Mouse (Mus musculus): ENCODE measurements around the gene Ak1.

The Ak1 gene

DNA sequence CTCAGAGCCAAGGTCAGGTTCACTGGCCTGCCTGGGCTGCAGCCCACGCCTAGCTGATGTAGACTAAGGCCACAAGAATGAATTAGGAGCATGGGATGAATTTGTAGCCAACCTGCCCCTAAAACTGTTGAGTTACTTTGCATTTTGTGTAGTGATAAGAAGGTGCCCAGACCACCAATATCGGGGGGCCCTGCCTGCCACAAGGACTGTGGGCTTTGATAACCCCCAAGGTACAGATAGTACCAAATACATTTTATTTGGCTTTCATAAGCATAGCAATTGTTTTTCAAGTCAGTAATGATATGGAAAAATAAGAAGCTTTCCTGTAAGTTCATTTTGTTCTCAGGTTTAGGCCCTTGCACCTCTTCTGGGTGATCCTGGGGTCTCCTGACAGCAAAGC, 37.3 kb downstream of the Ak1 start:
- no peak for DNase-seq

DNA sequence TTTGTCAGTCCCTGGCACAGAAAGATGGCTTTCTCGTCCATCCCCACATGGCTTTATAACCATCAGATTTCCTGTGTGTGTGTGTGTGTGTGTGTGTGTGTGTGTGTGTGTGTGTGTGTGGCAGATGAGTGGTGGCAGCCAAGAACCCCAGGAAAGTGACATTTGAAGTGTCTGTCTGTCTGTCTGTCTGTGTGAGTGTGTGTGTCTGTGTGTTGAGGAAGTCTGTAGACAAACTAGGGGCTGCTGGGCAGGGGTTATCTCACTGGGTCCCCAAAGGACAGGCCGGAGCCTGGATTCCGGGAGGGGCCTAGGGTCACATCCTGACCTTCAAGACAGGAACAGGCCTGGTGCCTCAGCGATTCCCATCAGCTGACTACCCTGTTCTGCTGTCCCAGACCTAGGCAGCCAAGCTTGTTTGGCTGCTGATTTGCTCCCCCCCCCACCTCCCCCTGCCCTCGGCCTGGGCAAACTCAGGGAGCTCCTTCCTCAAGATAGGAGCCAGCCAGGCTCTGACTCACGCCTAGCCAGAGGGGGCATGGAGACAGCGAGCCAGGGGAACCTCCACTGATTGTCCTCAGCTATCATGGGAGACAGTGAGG, 40.0 kb downstream of the Ak1 start:
- no peak for DNase-seq

DNA sequence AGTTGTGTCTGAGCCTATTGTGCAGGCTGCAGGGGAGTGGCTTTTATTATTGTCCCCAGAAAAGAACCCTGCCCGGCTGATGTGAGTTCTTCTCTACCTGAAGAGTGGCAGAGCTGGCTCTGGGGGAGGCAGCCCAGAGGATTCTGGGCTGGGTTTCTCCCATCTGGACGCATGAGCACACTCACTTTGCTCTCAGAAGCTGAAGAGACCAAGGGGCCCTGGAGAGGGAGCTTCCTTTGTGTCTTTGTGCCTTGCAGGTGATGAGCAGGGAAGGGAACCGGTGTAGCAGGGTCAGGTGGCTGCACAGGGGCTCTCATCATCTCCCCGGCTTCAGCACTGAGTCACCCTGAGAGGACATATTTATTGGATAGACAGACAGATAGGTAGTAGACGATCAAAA, 40.7 kb downstream of the Ak1 start:
- no peak for DNase-seq

DNA sequence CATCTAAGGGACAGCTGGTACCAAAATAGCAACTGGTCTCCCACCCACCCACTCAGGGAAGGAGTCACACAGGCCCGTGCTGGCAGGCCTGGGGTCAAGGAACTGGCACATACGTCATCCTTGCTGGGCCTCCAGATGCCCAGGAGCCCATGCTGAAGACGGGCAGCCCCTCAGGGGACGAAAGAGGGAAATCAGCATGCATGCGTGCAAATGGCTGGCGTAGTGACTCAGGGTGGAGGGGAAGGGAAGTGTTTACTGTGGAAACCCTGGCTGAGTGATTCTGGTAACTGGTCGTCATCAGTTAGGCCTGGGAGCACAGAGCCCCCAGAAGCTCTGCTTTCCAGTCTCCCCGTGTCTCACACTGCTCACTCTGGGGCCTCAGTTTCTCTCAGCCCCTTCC, 43.8 kb downstream of the Ak1 start:
- DNase-seq, result no peak

DNA sequence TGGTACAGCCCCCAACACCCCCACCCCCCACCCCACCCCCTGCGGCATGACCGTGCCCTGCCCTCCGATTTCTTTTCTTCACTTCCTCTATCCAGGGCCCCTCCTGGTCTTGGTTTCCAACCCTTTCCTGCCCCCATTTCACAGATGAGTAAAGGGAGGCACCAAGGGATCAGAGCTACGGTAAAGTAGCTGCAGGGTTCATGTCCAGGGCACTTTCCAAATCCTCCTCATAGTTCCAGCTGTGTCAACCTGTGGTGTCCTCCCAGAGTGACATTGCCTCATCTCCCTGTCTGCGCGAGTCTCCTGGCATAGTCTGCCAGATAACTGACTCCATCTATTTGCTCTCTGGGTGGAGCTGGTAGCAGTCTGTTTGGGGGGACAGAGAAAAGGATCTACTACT, 44.3 kb downstream of the Ak1 start:
- no peak for DNase-seq

DNA sequence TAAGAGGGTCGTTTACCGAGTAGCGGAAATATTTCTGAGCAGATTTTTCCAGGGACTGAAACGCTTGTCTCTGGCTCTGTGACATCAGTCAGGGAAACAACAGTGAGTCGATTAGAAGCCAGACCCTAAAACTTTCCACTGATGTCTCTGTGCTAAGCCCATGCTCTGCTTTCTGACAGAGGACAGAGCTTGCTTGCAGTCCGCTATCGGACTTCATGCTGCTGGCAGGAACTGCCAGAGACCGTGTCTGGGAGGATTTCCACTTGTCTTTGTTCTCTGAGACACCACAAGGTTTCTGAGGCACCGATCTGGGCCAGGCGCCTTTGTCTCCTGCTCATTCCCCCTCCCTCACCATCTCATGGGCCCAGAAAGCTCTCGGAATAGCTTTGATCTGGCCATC, 46.2 kb downstream of the Ak1 start:
- DNase-seq, result no peak

DNA sequence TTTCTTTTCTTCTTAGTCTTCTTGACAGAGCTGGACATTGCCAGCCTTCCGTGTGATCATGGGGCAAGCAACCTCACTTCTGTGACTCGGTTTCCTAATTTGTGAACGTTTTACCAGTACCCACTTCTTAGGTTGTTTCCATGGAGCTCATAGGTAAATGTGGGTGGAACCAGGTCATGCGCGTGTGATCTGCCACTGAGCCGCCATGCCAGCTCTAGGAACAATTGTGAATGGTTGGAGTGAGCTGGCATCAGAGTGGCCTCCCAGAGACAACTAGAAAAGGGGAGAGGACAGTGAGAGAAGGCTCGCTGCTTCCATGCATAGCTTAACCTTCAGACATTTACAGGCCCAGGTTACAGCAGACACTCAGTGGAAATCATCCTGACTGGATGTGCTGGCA, 46.6 kb downstream of the Ak1 start:
- DNase-seq, result no peak

DNA sequence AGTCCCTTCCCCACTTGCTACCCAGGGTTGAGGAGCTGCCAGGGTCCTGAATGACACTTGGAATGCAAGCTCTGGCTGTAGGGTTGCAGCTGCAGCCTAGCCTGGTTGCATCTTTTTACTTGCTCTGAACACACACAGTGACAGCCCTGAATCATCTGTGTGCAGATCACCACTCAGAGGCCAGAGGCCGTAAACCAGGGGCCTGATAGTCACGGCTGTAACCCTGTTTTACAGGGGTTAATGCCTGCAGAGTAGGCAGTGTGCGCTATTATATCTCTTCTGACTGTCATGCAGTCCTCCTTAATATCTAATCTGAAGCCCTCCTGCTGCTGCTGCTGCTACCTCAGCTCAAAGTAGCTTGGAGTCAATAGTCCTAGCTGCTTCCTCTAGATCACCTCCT, 48.3 kb downstream of the Ak1 start:
- DNase-seq, result no peak

DNA sequence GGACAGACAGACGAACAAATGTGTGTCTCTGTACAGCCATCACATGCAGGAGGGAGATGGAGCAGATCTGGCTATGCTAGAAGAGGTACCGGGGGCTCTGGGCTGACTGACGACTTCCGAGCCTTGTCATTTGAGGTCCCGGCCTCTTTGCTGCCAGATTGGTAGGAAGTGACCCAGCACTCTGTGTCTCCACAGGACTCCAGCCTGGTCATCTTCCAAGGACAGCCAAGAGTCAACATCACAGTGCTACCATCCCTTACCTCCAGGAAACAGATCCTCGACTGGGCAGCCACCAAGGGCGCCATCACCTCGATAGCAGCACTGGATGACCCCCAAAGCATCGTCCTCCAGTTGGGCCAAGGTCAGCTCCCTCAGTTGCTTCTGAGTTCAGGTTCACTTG, 49.6 kb downstream of the Ak1 start:
- no peak for DNase-seq

DNA sequence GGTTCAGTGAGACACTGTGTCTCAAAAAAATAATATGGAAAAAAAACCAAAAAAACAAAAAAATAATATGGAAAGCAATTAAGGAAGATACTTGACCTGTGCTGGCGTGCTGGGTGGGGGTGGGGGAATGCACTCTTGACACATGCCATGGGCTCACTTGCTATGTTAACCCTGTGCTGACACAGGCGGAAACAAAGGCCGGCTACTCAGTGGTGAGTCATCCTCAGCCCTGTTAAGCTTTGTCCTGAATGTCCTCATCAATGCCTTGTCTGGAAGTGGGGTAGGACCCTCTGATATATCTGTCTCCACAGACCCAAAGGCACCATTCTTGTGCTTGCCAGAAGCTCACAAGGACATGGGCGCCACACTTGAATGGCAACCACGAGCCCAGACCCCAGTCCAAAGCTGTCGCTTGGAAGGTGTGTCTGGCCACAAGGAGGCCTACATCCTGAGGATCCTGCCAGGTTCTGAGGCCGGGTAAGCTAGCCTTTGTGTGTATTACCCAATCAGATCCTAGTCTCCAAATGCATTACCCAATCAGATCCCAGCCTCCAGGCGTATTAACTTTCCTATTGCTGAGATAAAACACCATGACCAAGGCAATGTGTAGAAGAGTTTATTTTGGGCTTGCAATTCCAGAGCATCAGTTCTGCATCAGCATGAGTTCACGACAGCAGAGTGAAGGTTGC, 50.5 kb downstream of the Ak1 start:
- no peak for DNase-seq

DNA sequence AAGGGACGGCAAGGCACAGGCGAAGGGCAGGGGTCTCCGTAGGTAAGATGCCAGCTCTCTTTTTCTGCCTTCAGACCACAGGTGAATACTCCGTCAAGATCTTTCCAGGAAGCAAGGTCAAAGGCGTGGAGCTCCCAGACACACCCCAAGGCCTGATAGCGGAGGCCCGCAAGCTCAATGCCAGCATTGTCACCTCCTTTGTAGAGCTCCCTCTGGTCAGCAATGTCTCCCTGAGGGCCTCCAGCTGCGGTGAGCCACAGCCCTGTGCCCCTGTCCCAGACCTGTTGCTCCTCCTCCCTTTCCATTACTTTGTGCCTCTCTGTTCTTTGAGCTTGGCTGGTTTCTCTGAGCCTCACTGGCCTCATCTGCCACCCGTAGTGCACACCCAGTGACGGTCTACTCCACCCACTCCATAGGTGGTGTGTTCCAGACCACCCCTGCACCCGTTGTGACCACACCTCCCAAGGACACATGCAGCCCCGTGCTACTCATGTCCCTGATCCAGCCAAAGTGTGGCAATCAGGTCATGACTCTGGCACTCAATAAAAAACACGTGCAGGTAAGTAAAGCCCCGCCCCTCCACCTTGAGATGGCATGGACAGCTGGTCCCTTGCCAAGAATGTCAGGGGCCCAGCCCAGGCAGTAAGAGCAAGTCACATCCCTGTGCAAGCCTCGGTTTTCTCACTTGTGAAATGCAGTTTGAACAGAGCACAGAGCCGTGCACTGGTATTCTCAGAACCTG, 51.8 kb downstream of the Ak1 start:
- no peak for DNase-seq

DNA sequence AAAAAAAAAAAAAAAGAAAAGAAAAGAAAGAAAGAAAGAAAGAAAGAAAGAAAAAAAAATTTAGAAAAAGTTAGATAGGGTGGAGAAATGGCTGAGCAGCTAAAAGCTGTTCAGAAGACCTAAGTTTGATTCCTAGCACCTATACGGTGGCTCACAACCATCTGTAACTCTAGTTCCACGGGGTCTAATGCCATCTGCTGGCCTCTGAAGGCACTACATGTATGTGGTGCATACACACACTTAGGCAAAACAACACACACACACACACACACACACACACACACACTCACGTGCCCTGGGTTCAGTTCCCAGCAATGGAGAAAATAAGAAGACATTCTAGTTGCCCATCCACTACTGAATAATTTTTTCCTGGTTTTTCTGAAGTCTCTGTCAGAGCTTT, 55.3 kb downstream of the Ak1 start:
- no peak for DNase-seq

DNA sequence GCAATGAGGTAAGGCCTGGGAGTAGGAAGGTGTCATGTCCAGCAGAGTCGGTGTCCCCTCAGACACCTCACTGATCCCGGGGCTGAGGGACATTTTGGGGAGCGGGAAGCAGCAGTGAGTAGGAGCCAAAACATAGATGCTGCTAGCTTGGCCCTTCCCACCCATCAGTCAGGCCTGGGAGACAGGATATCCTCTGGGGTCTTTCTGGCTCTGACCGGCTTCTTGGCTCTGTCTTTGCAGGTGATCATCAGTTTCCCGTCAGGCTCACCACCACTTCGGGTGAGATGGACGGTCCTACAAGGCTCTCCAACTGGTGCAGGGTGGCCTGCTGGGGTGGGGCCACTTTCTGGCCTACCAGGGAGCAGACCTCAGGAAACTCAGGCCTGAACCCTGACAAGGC, 56.1 kb downstream of the Ak1 start:
- DNase-seq, result no peak

DNA sequence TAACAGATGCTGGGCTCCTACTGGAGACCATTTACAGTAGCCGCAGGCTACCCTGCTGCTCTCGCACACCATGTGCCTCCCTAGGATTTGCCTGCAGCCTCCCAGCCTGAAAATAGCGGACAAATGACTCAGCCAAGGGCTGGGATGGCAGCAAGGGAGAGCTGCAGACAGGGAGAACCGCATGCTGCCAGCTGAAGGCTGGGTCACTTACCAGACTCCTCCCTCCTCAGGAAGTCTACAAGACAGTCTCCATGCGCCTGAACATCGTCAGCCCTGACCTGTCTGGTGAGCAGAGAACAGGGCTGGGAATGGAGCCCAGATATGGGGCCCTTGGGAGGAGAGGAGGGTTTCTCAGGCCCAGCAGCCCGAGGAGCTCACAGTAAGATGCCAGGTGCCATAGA, 58.5 kb downstream of the Ak1 start:
- DNase-seq, result peak; percentile 33

DNA sequence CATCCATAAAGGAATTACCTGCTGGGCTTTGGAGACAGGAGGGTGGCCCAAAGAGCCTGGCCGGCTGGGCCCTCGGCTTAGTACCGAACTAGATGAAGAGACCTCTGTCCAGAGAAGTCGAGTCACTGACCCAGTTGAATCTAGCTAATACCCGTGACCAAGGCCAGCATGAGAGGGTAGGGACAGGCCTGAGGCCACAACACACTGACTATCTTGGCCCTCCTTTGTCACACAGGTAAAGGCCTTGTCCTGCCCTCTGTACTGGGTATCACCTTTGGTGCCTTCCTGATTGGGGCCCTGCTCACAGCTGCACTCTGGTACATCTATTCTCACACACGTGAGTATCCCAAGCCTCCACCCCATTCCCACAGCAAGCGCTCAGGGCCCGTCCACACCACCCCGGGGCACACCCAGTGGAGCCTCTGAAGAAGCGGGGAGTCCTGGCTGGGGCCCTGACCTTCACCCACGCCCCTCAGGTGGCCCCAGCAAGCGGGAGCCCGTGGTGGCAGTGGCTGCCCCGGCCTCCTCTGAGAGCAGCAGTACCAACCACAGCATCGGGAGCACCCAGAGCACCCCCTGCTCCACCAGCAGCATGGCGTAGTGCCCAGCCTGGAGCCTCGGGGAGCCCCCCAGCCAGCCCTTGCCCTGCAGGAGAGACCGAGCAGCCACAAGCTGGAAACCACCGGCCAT, 59.5 kb downstream of the Ak1 start:
- no peak for DNase-seq

DNA sequence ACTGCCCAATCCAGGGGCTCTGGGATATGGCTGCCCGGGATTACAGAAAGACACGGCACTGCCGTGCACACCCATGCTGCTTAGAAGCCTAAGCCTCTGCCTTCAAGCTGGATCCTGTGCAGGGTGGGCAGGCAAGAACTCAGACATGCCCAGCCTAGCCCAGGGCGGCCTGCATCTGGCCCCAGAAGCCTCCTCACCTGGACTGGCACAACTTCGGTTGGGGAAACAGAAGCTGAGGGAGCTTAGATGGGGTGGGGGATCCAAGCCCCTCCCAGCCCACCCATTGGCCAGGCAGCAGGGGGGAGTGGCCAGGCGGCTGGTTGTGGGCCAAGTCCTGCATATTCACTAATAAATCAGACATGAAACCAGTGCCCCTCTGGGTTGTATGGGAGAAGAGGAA, 60.2 kb downstream of the Ak1 start:
- DNase-seq, result no peak

DNA sequence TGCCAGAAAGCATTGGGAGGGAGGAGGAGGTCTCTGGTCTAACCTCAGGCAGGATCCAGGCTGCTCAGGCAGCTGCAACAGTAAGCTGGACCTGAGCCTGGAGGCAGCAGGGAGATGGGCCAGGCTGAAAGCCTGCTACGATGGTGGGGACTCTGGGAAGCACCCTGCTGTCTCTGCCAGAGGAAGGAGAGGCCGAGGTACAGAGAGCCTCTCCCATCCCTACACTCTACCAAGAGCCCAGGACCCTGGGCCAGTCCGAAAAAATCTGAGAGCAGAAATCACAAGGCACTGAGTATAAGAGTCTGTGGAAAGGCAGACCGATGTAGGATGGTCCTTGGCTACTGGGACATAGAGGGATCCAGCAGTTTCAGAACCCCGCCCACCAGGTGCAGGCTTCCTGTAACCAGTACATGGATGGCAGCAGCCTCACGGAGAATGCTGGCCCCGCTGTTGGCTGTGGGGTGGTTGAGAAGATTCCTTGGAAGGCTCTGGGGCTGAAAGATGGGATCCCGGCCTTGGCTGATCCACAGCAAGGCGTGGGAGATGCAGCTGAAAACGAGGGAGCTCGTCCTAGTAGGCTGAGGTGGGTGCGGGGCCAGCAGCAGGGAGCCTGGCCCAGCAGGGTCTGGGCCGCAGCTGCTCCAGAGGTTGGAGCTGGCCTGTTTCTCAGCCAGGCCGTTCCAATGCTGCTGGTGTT, 61.3 kb downstream of the Ak1 start:
- no peak for DNase-seq

DNA sequence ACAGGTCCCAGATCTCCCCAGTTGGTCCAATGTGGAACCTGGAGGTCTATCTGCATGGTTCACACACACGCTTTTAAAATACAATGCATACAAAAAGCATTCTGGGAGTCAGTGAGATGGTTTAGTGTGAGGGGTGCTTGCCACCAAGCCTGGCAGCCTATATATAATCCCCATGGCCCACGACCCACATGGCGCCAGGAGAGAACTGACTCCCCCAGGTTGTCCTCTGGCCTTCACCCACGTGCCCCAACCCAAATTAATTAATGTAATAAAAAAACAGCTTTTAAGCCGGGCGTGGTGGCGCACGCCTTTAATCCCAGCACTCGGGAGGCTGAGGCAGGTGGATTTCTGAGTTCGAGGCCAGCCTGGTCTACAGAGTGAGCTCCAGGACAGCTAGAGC, 62.1 kb downstream of the Ak1 start:
- no peak for DNase-seq
